Mouse (Mus musculus) cortical plate, adult 2 months (tissue): ENCODE data around the gene Ppp1r3a.

ENCODE experiments used
- CTCF ChIP-seq: fragments of 200-500 bp; IDR thresholded peaks from 2 replicates; pipeline ENCODE4 v1.5.1; 2011; ENCODE audit warnings: mild to moderate bottlenecking, control low read depth, low read length; ENCODE audit not compliant: insufficient read depth; ENCODE audit errors: extremely low read depth
- POLR2A ChIP-seq: fragments of 200-500 bp; IDR thresholded peaks from 2 replicates; pipeline ENCODE4 v1.6.1; 2011; ENCODE audit warnings: mild to moderate bottlenecking, low read length, control low read depth; ENCODE audit not compliant: insufficient read depth; ENCODE audit errors: extremely low read depth

GRCm38 (mm10) chr6:14720772-14721414, 34.2 kb downstream of the Ppp1r3a start:
- TF ChIP-seq POLR2A (no peak), CTCF (no peak)
